Mouse (Mus musculus) heart, embryonic 13.5 days (tissue): ENCODE measurements at regions not wholly inside any gene's neighbourhood (a gene's known extent, or its start where the extent isn't known, plus 50 kb on each side); places are given as distances from the start of the nearest gene placed in this dataset.

Experiments
- ATAC-seq: fragments of 200-750 bp; cut with Nextera tagmentation; 2 replicates; pipeline ENCODE4 v1.8.0; 2017; ENCODE audit warnings: moderate TSS enrichment; ENCODE audit not compliant: insufficient number of reproducible peaks, low FRiP score, low TSS enrichment; ENCODE audit errors: extremely low read depth
- H3K27ac ChIP-seq: fragments of 300-500 bp; sonication (generic); replicated peaks from 2 replicates; pipeline ENCODE4 v1.5.1; 2015; ENCODE audit warnings: moderate library complexity, mild to moderate bottlenecking, inconsistent platforms
- H3K27me3 ChIP-seq: fragments of 300-500 bp; sonication (generic); replicated peaks from 2 replicates; pipeline ENCODE4 v1.6.1; 2015; ENCODE audit warnings: mild to moderate bottlenecking, inconsistent platforms
- H3K36me3 ChIP-seq: fragments of 300-500 bp; sonication (generic); 2 replicates; pipeline ENCODE4 v1.6.1; 2015; ENCODE audit warnings: mild to moderate bottlenecking, inconsistent platforms
- H3K4me1 ChIP-seq: fragments of 300-500 bp; sonication (generic); 2 replicates; pipeline ENCODE4 v1.6.1; 2015; ENCODE audit warnings: inconsistent platforms
- H3K4me2 ChIP-seq: fragments of 300-500 bp; sonication (generic); 2 replicates; pipeline ENCODE4 v1.6.1; 2015; ENCODE audit warnings: inconsistent platforms, mild to moderate bottlenecking, moderate library complexity
- H3K4me3 ChIP-seq: fragments of 300-500 bp; sonication (generic); 2 replicates; pipeline ENCODE4 v1.5.1; 2015; ENCODE audit warnings: moderate library complexity, mild to moderate bottlenecking, inconsistent platforms
- H3K9ac ChIP-seq: fragments of 300-500 bp; sonication (generic); 2 replicates; pipeline ENCODE4 v1.6.1; 2015; ENCODE audit warnings: inconsistent platforms, mild to moderate bottlenecking, moderate library complexity
- H3K9me3 ChIP-seq: fragments of 300-500 bp; sonication (generic); 2 replicates; pipeline ENCODE4 v1.6.1; 2016; ENCODE audit warnings: inconsistent platforms
- WGBS: fragments of 180-500 bp; shearing (Covaris S2); methylation state at CpG from one replicate; pipeline ENCODE4 v1.1.7; 2015; ENCODE audit warnings: mixed read lengths; 5-methylcytosine and 5-hydroxymethylcytosine counted together

GRCm38 (mm10) chr19:32956916-32957558 is 199.7 kb downstream of the Pten start:
- Histone ChIP-seq H3K27ac (no peak overlapping the region), H3K9me3 (no peaks in the 10 kb centered on the region), H3K4me1 (peaks cover 11% of the 10 kb centered on the region), H3K4me2 (peak overlapping the region; percentile 70), H3K4me3 (peak overlapping the region; percentile 45), H3K9ac (peak overlapping the region; percentile 67), H3K27me3 (no peaks in the 10 kb centered on the region; the same call in none of the 2 replicates), H3K36me3 (no peaks in the 10 kb centered on the region)
- ATAC-seq: no peak
- WGBS: 1% methylated on average over 13 of the region's 13 CpGs

DNA sequence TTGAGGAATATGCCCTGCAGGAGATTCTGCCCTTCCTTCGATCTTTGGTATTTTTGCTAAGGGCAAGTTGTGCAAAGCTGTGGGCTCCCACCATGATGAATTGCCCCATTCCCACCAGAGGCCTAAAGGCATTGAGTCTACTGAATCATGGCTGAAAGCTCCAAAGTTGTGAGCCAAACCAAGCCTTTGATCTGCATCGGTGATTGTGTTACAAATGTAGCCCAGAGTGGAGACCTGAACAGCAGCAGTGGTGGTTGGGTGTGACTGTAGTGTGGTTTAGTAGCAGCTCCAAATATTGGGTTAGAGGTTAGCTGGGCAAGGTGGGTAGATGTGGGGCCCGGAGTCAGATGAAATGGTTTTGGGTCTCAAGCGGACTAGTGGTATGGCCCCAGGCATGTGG is 201.0 kb downstream of the Pten start:
- Histone ChIP-seq H3K27me3 (no peaks in the 10 kb centered on the region; the same call in none of the 2 replicates), H3K9ac (no peak overlapping the region), H3K9me3 (no peaks in the 10 kb centered on the region), H3K4me2 (no peak overlapping the region), H3K36me3 (no peaks in the 10 kb centered on the region), H3K4me3 (no peak overlapping the region), H3K27ac (no peak overlapping the region), H3K4me1 (peaks cover 11% of the 10 kb centered on the region)
- ATAC-seq: no peak
- 87% methylated on average over 4 of the region's 4 CpGs for WGBS

DNA sequence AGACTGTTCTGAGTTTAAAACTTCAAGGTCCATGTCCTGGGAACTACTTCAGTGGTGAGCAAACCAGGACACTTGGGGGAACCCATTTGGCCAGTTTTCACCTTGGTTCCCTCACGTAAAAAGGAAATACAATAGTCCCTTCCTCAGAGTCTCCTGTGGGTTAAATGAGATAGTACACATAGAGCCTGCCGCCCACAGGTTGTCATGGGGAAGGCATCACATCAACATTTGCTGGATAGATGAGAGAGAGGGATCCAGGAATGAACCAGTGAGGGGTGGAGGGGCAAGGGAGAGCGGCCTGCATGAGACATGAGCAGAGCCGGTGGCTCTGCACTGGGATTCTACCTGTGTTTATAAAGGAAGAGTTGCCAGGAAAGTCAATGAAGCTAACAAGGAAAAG is 201.5 kb downstream of the Pten start:
- Histone ChIP-seq H3K4me3 (no peak overlapping the region), H3K4me1 (peaks cover 11% of the 10 kb centered on the region), H3K9ac (no peak overlapping the region), H3K36me3 (no peaks in the 10 kb centered on the region), H3K4me2 (no peak overlapping the region), H3K27ac (no peak overlapping the region), H3K9me3 (no peaks in the 10 kb centered on the region), H3K27me3 (no peaks in the 10 kb centered on the region; the same call in none of the 2 replicates)
- no peak for ATAC-seq
- 81% methylated on average over 4 of the region's 4 CpGs for WGBS

GRCm38 (mm10) chr19:32959844-32960195 is 202.5 kb downstream of the Pten start:
- no peak overlapping the region for H3K4me2 ChIP-seq
- 57% methylated on average over 5 of the region's 5 CpGs for WGBS
- peaks cover 11% of the 10 kb centered on the region for H3K4me1 ChIP-seq
- H3K27me3 ChIP-seq: no peaks in the 10 kb centered on the region; the same call in none of the 2 replicates
- no peak overlapping the region for H3K27ac ChIP-seq
- no peak overlapping the region for H3K4me3 ChIP-seq
- no peak for ATAC-seq
- no peaks in the 10 kb centered on the region for H3K36me3 ChIP-seq
- no peak overlapping the region for H3K9ac ChIP-seq
- no peaks in the 10 kb centered on the region for H3K9me3 ChIP-seq

GRCm38 (mm10) chr19:32960196-32960947 is 203.1 kb downstream of the Pten start:
- Histone ChIP-seq H3K9ac (no peak overlapping the region), H3K4me2 (no peak overlapping the region), H3K4me1 (peaks cover 11% of the 10 kb centered on the region), H3K36me3 (no peaks in the 10 kb centered on the region), H3K27me3 (no peaks in the 10 kb centered on the region; the same call in 1 of the 2 replicates), H3K9me3 (no peaks in the 10 kb centered on the region), H3K27ac (no peak overlapping the region), H3K4me3 (no peak overlapping the region)
- WGBS: 58% methylated on average over 9 of the region's 9 CpGs
- no peak for ATAC-seq

- peaks cover 8% of the 10 kb centered on the region for H3K4me1 ChIP-seq
- no peaks in the 10 kb centered on the region for H3K9me3 ChIP-seq
- no peak overlapping the region for H3K27ac ChIP-seq
- 32% methylated on average over 5 of the region's 5 CpGs for WGBS
- no peak overlapping the region for H3K4me2 ChIP-seq
- ATAC-seq: no peak
- H3K27me3 ChIP-seq: no peaks in the 10 kb centered on the region; the same call in 1 of the 2 replicates
- H3K36me3 ChIP-seq: no peaks in the 10 kb centered on the region
- no peak overlapping the region for H3K9ac ChIP-seq
- H3K4me3 ChIP-seq: no peak overlapping the region
Measured at GRCm38 (mm10) chr19:32961525-32961924, 204.2 kb downstream of the Pten start.

GRCm38 (mm10) chr19:32963983-32964382 is 206.7 kb downstream of the Pten start:
- no peak overlapping the region for H3K9ac ChIP-seq
- no peak overlapping the region for H3K4me3 ChIP-seq
- no peak overlapping the region for H3K27ac ChIP-seq
- H3K27me3 ChIP-seq: no peaks in the 10 kb centered on the region
- no peak for ATAC-seq
- no peaks in the 10 kb centered on the region for H3K4me1 ChIP-seq
- H3K36me3 ChIP-seq: no peaks in the 10 kb centered on the region
- WGBS: 21% methylated on average over 1 of the region's 1 CpGs
- no peak overlapping the region for H3K4me2 ChIP-seq
- H3K9me3 ChIP-seq: no peaks in the 10 kb centered on the region

- H3K27ac ChIP-seq: no peak overlapping the region
- H3K9me3 ChIP-seq: no peaks in the 10 kb centered on the region
- WGBS: 66% methylated on average over 2 of the region's 2 CpGs
- no peaks in the 10 kb centered on the region for H3K36me3 ChIP-seq
- H3K4me3 ChIP-seq: no peak overlapping the region
- no peaks in the 10 kb centered on the region for H3K27me3 ChIP-seq
- no peak for ATAC-seq
- H3K9ac ChIP-seq: no peak overlapping the region
- H3K4me1 ChIP-seq: no peaks in the 10 kb centered on the region
- no peak overlapping the region for H3K4me2 ChIP-seq
Measured at GRCm38 (mm10) chr19:32965488-32965887, 208.2 kb downstream of the Pten start.

DNA sequence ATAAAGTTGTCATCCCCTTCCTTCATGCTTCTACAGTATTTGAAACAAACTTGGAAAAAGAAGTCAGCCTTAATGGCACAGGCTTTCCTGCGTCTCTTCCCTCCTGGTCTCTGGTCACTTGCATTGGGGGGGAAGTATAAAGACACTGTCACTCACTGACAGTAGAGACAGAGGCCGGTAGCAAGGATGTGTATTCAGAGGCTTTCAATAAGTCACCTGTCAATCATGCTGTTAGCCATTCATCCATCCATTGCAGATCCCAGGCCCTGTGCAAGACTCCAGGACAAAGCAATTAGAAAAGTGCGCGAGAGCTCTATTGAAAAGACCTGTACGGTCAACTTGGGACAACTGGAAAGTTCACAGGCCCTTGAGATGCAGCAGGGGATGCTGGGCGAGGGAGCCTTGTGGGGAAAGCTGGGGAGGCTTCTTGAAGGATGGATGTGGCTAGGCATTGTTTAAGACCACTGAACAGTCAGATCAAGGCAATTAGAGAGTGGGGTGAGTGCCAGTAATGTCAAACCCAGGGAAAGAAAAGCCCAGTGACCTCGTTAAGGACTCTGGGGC is 212.0 kb downstream of the Pten start:
- no peak for ATAC-seq
- WGBS: 78% methylated on average over 7 of the region's 7 CpGs

DNA sequence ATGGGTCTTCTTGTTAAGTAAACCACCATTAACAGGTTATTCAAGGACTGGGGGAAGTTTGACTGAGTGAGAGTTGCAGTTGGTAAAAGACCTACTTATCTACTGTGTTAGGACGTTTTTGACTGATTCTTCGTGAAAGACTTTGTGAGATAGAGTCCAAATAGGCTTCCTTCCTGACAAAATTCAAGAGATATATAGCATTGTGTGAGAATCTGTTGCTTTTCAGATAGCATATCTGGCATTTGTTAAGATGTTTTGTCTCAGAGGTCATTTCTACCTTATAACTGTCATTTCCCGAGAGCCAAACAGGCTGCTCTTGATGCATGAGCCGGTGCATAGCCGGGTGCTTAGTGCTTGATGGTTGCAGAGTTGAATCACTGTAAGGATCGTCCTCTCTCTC is 214.8 kb downstream of the Pten start:
- H3K4me3 ChIP-seq: no peak overlapping the region
- WGBS: 54% methylated on average over 6 of the region's 6 CpGs
- no peak overlapping the region for H3K4me2 ChIP-seq
- H3K36me3 ChIP-seq: no peaks in the 10 kb centered on the region
- no peaks in the 10 kb centered on the region for H3K4me1 ChIP-seq
- H3K27ac ChIP-seq: no peak overlapping the region
- H3K27me3 ChIP-seq: no peaks in the 10 kb centered on the region
- no peak overlapping the region for H3K9ac ChIP-seq
- ATAC-seq: no peak
- H3K9me3 ChIP-seq: no peaks in the 10 kb centered on the region

More for the DNA sequence above, 212.0 kb downstream of the Pten start:
- H3K27me3 ChIP-seq: no peaks in the 10 kb centered on the region
- no peaks in the 10 kb centered on the region for H3K36me3 ChIP-seq
- no peak overlapping the region for H3K4me3 ChIP-seq
- H3K9me3 ChIP-seq: no peaks in the 10 kb centered on the region
- H3K4me2 ChIP-seq: no peak overlapping the region
- H3K9ac ChIP-seq: no peak overlapping the region
- no peak overlapping the region for H3K27ac ChIP-seq
- H3K4me1 ChIP-seq: no peaks in the 10 kb centered on the region

DNA sequence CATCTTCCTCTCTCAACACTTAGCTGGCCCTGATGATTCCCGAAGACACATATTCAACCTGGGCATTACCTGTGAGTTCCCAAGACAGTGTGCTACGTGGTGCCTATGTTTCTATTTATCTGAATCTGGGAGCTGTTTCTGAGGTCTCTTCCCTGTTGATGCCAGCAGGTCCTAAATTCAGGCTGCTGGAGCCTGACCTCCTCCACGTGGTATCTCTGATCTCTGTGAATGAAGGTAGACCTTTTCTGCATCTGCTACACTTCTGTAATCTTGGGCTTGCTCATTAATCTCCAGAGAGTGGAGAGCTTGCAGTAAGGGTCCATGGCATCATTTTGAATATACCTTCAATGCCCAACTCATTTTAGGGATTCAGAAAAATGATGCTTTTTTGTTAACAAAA is 215.8 kb downstream of the Pten start:
- H3K36me3 ChIP-seq: no peaks in the 10 kb centered on the region
- no peak for ATAC-seq
- H3K9ac ChIP-seq: no peak overlapping the region
- no peaks in the 10 kb centered on the region for H3K4me1 ChIP-seq
- no peak overlapping the region for H3K4me2 ChIP-seq
- H3K4me3 ChIP-seq: no peak overlapping the region
- no peak overlapping the region for H3K27ac ChIP-seq
- H3K27me3 ChIP-seq: no peaks in the 10 kb centered on the region
- 76% methylated on average over 3 of the region's 3 CpGs for WGBS
- no peaks in the 10 kb centered on the region for H3K9me3 ChIP-seq
